In genomic region chr14:17912573-17913207, GRCm38 (mm10) we compare ENCODE assay signal across 29 mouse cellular contexts.
"Had no signal": no experiment of that assay in that cellular context is flagged by ENCODE, and none has a peak within 500 bp of the region (broad histone marks: within the 10 kb centered on the region; RNA-seq: fewer than 3 reads in every experiment).

No protein-coding gene starts in this region.

- H3K9me3 ChIP-seq: heart, embryonic 13.5 days; heart, embryonic 15.5 days; hindbrain, embryonic 12.5 days; intestine, embryonic 15.5 days; limb, embryonic 10.5 days; limb, embryonic 12.5 days; liver, embryonic 13.5 days; liver, embryonic 15.5 days had no signal

- H3K4me1 ChIP-seq: heart, embryonic 13.5 days; heart, embryonic 15.5 days; hindbrain, embryonic 12.5 days; intestine, embryonic 15.5 days; limb, embryonic 10.5 days; liver, embryonic 15.5 days had no signal

- DNase-seq: gastrocnemius, adult 2 months; gastrocnemius, postnatal 10 days; gastrocnemius, postnatal 25 days; heart, adult 11 months; heart, adult 2 months; heart, postnatal 14 days; heart, postnatal 36 days; kidney, adult 18-20 months; kidney, adult 8-10 months; kidney, postnatal 10 days; kidney, postnatal 25 days; kidney, postnatal 4 days; liver; liver, embryonic 13.5 days; liver, postnatal 0 days had no signal

- ATAC-seq: hindbrain, embryonic 16.5 days; inflammation-experienced regulatory T-cells, adult 6 months; intestine, embryonic 15.5 days; intestine, postnatal 0 days; liver, postnatal 0 days had no signal

- H3K27ac ChIP-seq: gastrocnemius, adult 2 months; heart, adult 2 months; heart, embryonic 13.5 days; heart, embryonic 15.5 days; hindbrain, embryonic 12.5 days; hindbrain, embryonic 14.5 days; intestine, embryonic 15.5 days; layer of hippocampus, adult 2 months; left cerebral cortex, adult 2 months; limb, embryonic 10.5 days; limb, embryonic 12.5 days; liver, embryonic 13.5 days; liver, embryonic 15.5 days had no signal

- H3K9ac ChIP-seq: heart, embryonic 13.5 days; heart, embryonic 15.5 days; hindbrain, embryonic 12.5 days; hindbrain, embryonic 14.5 days; intestine, embryonic 15.5 days; limb, embryonic 12.5 days; liver, embryonic 13.5 days; liver, embryonic 15.5 days; liver, postnatal 0 days had no signal

- H3K4me3 ChIP-seq: gastrocnemius, adult 2 months; heart, adult 2 months; heart, embryonic 13.5 days; heart, embryonic 15.5 days; hindbrain, embryonic 12.5 days; intestine, embryonic 15.5 days; layer of hippocampus, adult 2 months; left cerebral cortex, adult 2 months; limb, embryonic 10.5 days; limb, embryonic 12.5 days; liver, embryonic 13.5 days; liver, embryonic 15.5 days had no signal

- H3K4me2 ChIP-seq: heart, embryonic 11.5 days; heart, embryonic 13.5 days; heart, embryonic 15.5 days; hindbrain, embryonic 12.5 days; hindbrain, embryonic 14.5 days; intestine, embryonic 15.5 days; limb, embryonic 12.5 days; liver, embryonic 13.5 days; liver, embryonic 15.5 days had no signal

- H3K36me3 ChIP-seq: heart, embryonic 13.5 days; heart, embryonic 15.5 days; hindbrain, embryonic 12.5 days; intestine, embryonic 15.5 days; limb, embryonic 10.5 days; limb, embryonic 12.5 days; liver, embryonic 13.5 days; liver, embryonic 15.5 days had no signal

- H3K27me3 ChIP-seq: heart, embryonic 13.5 days; heart, embryonic 15.5 days; hindbrain, embryonic 12.5 days; intestine, embryonic 15.5 days; limb, embryonic 12.5 days; liver, embryonic 13.5 days; liver, embryonic 15.5 days had no signal
